Mouse (Mus musculus): Measurements from ENCODE around the gene Mindy3.

The Mindy3 gene

GRCm38 (mm10) chr2:12371401-12371800 lies 47.9 kb downstream of the Mindy3 start:
- DNase-seq (ENCODE audit: low read depth, low spot score) = no peak

- no peak for DNase-seq (ENCODE audit: low read depth, low spot score)
Measured at GRCm38 (mm10) chr2:12368451-12368850, 50.8 kb downstream of the Mindy3 start.

- DNase-seq (ENCODE audit: low read depth, low spot score) = no peak
Measured at GRCm38 (mm10) chr2:12368016-12368415, 51.3 kb downstream of the Mindy3 start.

- DNase-seq (ENCODE audit: low read depth, low spot score) = no peak
Measured at GRCm38 (mm10) chr2:12361310-12361709, 58.0 kb downstream of the Mindy3 start.

DNA sequence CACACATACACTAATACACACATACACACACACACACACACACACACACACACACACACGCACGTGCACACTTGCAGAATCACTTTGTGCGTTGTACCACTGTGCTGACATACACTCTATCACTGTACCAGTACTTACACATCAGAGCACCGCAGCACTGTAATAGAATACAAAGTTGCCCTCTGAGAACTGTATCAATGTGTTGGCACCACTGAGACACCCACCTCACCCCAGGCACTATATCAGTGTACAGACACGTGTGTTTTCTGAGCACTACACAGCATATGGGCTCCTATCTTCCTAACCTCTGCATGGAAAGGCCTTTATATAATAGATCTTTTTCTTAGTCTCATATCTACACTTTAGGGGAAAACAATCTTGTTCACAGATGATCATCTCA lies 64.4 kb downstream of the Mindy3 start:
- no peak for DNase-seq (ENCODE audit: low read depth, low spot score)

DNA sequence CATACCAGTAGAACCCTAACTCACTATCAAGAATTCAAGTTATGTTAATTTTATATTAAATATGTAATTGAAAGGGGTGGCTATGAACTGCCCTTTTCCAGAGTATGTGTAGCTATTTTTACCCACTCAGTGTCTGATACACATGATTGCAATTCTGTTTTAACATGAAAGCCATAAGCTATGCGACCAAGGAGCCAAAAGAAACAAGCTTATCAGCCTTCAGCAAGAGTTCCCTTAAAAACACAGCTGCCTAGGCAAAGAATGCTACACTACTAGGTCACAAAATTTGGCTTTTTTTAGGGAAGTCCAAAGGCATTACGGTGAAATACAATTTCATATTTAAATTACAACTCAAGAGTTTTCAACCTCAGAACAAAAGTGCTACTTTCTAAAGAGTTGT lies 70.4 kb downstream of the Mindy3 start:
- DNase-seq (ENCODE audit: low read depth, low spot score) = no peak

- DNase-seq (ENCODE audit: low read depth, low spot score) = no peak
Measured at GRCm38 (mm10) chr2:12331962-12332361, 87.3 kb downstream of the Mindy3 start.

GRCm38 (mm10) chr2:12329620-12330019 lies 89.7 kb downstream of the Mindy3 start:
- DNase-seq (ENCODE audit: low read depth, low spot score) = no peak

DNA sequence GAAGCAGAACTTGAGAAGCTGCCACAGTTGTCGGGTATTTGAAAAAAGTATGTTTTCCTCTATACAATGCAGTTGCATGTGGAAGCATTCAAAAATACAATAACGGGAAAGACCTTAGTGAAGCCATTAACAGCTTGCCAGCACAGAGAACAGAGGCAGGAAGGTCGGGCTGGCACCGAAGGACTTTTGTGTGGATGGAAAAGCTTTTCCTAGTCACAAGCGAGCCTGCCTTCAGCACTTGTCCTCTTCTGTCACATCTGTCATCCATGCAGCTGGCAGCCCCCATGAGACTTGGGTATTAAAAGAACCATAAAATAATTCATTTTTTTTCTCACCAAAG lies 90.2 kb downstream of the Mindy3 start:
- DNase-seq (ENCODE audit: low read depth, low spot score) = no peak

- no peak for DNase-seq (ENCODE audit: low read depth, low spot score)
Measured at GRCm38 (mm10) chr2:12328355-12329067, 90.8 kb downstream of the Mindy3 start.

GRCm38 (mm10) chr2:12327691-12328354 lies 91.4 kb downstream of the Mindy3 start:
- DNase-seq (ENCODE audit: low read depth, low spot score) = no peak

- peak; percentile 59 for DNase-seq (ENCODE audit: low read depth, low spot score)
Measured at GRCm38 (mm10) chr2:12327216-12327615, 92.1 kb downstream of the Mindy3 start.

- DNase-seq (ENCODE audit: low read depth, low spot score) = no peak
Measured at GRCm38 (mm10) chr2:12325868-12326267, 93.4 kb downstream of the Mindy3 start.

DNA sequence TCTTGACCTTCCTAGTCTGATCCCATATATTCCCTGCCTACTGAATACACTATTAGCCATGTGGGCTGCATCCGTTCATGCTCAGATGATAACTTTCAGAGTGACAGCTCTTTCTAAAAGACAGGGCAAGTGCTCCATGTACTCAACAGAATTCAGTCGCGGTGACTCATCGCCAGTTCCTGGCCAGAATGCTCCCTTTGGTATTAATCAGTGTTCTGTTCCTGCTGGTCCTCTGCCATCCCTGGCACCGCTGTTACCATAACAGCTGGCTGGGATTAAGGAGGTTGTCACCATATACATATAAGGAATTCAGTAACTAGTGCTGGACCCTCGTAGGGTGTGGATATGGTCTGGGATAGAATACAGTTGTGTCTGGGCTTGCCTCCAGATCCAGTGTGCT lies 93.9 kb downstream of the Mindy3 start:
- no peak for DNase-seq (ENCODE audit: low read depth, low spot score)

- no peak for DNase-seq (ENCODE audit: low read depth, low spot score)
Measured at GRCm38 (mm10) chr2:12320914-12321313, 98.4 kb downstream of the Mindy3 start.

GRCm38 (mm10) chr2:12318715-12319114 lies 100.6 kb downstream of the Mindy3 start:
- DNase-seq (ENCODE audit: low read depth, low spot score) = no peak

DNA sequence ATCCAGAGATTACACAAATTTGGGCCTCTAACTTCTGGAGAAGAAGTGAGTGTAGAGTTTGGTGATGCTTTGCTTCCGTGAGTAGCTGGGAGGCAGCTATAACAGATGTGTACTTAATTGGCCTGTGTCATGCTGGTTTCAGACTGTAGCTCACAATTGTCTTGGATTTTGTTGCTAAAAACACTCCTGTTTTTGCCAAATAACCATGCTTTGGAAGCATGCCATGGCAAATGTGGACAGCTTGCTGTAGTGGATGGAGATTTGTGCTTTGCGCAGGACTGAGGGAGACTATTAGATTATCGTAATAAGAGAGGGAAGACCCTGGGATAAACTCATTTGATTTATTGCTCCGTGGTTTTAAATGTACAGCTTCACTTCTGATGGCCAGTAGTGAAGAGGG lies 101.2 kb downstream of the Mindy3 start:
- DNase-seq (ENCODE audit: low read depth, low spot score) = no peak

GRCm38 (mm10) chr2:12317343-12317742 lies 101.9 kb downstream of the Mindy3 start:
- DNase-seq (ENCODE audit: low read depth, low spot score) = no peak

GRCm38 (mm10) chr2:12316361-12316760 lies 102.9 kb downstream of the Mindy3 start:
- DNase-seq (ENCODE audit: low read depth, low spot score) = no peak

GRCm38 (mm10) chr2:12314028-12314427 lies 105.2 kb downstream of the Mindy3 start:
- no peak for DNase-seq (ENCODE audit: low read depth, low spot score)

- DNase-seq (ENCODE audit: low read depth, low spot score) = peak; percentile 11
Measured at GRCm38 (mm10) chr2:12308466-12308865, 110.8 kb downstream of the Mindy3 start.

GRCm38 (mm10) chr2:12307311-12307710 lies 112.0 kb downstream of the Mindy3 start:
- DNase-seq (ENCODE audit: low read depth, low spot score) = no peak

- no peak for DNase-seq (ENCODE audit: low read depth, low spot score)
Measured at GRCm38 (mm10) chr2:12305064-12305650, 114.1 kb downstream of the Mindy3 start.
